Mouse (Mus musculus) limb, embryonic 14.5 days (tissue): ENCODE measurements around the gene Fam184a. TPM values are rescaled to one million over a fixed set of nuclear protein-coding genes. Genes with fewer than 3 reads are reported as not detected.
A peak's percentile ranks its signal among the peaks of the same experiment; 100 is the strongest.

Source experiments
- ATAC-seq: fragments of 200-750 bp; cut with Nextera tagmentation; 2 replicates; pipeline ENCODE4 v1.8.0; 2017; ENCODE audit warnings: low read depth, moderate number of reproducible peaks, moderate TSS enrichment; ENCODE audit not compliant: low FRiP score
- DNase-seq: peaks from one replicate; pipeline ENCODE4 v3.0.0-alpha.2; 2015; ENCODE audit warnings: low spot score
- H3K27ac ChIP-seq: fragments of 300-500 bp; sonication (generic); replicated peaks from 2 replicates; pipeline ENCODE4 v1.5.1; 2014; ENCODE audit warnings: low read depth, mild to moderate bottlenecking, low read length, moderate library complexity, mixed read lengths
- H3K27me3 ChIP-seq: fragments of 300-500 bp; sonication (generic); 2 replicates; pipeline ENCODE4 v1.6.1; 2014; ENCODE audit warnings: low read length, mixed read lengths; ENCODE audit not compliant: control insufficient read depth, insufficient read depth
- H3K36me3 ChIP-seq: fragments of 300-500 bp; sonication (generic); 2 replicates; pipeline ENCODE4 v1.6.1; 2014; ENCODE audit warnings: mild to moderate bottlenecking, low read length, moderate library complexity, mixed read lengths; ENCODE audit not compliant: control insufficient read depth, insufficient read depth
- H3K4me1 ChIP-seq: fragments of 300-500 bp; sonication (generic); 2 replicates; pipeline ENCODE4 v1.6.1; 2014; ENCODE audit warnings: antibody characterized with exemption, low read length, mixed read lengths; ENCODE audit not compliant: control insufficient read depth, insufficient read depth
- H3K4me2 ChIP-seq: fragments of 300-500 bp; sonication (generic); replicated peaks from 2 replicates; pipeline ENCODE4 v1.6.1; 2014; ENCODE audit warnings: low read depth, mild to moderate bottlenecking, low read length, moderate library complexity; ENCODE audit not compliant: severe bottlenecking
- H3K4me3 ChIP-seq: fragments of 300-500 bp; sonication (generic); replicated peaks from 2 replicates; pipeline ENCODE4 v1.5.1; 2014; ENCODE audit warnings: low read length
- H3K9ac ChIP-seq: fragments of 300-500 bp; sonication (generic); 2 replicates; pipeline ENCODE4 v1.6.1; 2014; ENCODE audit warnings: mild to moderate bottlenecking, low read depth, low read length, moderate library complexity; ENCODE audit not compliant: severe bottlenecking
- H3K9me3 ChIP-seq: fragments of 300-500 bp; sonication (generic); 2 replicates; pipeline ENCODE4 v1.6.1; 2016; ENCODE audit warnings: low read length; ENCODE audit not compliant: control insufficient read depth
- POLR2A ChIP-seq: fragments of 200-500 bp; IDR thresholded peaks from 2 replicates; pipeline ENCODE4 v1.8.0; 2012; ENCODE audit warnings: inconsistent platforms, mild to moderate bottlenecking, moderate library complexity, borderline replicate concordance; ENCODE audit not compliant: insufficient read depth, insufficient read length; ENCODE audit errors: extremely low read depth
- WGBS: fragments of 180-500 bp; shearing (Covaris S2); extraction: QIAGEN DNeasy Blood & Tissue Kit; methylation state at CpG from one replicate; pipeline ENCODE4 v1.1.7; 2014; 5-methylcytosine and 5-hydroxymethylcytosine counted together
- polyA plus RNA-seq, 2 experiments: library from polyadenylated mRNA; depleted of rRNA in 1 of 2; stranded (reverse) in 1 of 2; unstranded in 1 of 2; fragments of >200 nt; fragmentation: Nextera tagmentation in 1 of 2; extraction: Ambion mirVana in 1 of 2; gene quantifications; 2 replicates each; pipeline versions ENCODE4 v1.2.1 to v1.2.3; 2012 to 2014

Gene Fam184a
- polyA plus RNA-seq, 2 experiments = 6.5 to 9.9 TPM

DNA sequence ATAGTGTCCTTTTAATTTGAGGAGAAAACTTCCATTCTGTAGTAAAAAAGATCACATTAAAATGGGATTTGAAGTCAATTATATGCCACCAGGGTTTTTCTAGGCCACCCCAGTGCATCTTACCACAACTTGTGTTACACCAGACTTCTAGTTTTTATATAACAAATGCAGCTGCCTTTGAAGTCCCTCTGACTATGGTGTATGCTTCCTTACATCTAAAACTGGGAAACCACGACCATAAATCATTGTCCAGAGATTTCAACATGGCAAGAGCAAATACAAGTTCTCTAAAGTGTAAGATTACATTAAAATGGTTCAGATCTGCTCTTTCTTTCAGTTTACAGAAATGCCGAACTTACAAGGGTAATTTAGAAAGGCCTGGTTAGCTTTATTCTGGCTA, 142.6 kb downstream of the Fam184a start:
- no peak for DNase-seq
- Histone ChIP-seq H3K9me3 (no peaks in the 10 kb centered on the region), H3K4me3 (no peak overlapping the region), H3K4me2 (no peak overlapping the region), H3K4me1 (no peaks in the 10 kb centered on the region), H3K36me3 (peaks cover 69% of the 10 kb centered on the region), H3K27ac (no peak overlapping the region), H3K9ac (no peak overlapping the region), H3K27me3 (no peaks in the 10 kb centered on the region)
- no peak for ATAC-seq
- WGBS = 66% methylated on average over 2 of the region's 2 CpGs
- TF ChIP-seq POLR2A = no peak

DNA sequence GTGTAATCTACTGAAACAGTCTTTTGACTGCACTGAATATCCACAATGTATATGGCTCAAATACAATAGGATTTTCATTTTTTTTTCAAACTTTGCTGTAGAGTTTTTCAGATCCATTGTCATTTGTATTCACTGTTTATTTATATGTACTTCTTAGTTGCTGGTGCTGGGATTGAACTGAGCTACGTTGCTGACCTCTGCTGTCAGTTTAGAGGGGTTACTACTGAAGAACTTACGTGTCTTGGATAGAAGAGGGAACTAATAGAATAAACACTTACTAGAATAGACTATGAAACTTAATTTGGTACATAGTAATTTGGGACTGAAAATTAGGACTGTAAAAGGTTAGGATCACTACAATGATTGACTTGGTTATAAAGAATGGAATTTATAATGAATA, 145.6 kb downstream of the Fam184a start:
- DNase-seq = no peak
- no peaks in the 10 kb centered on the region for H3K9me3 ChIP-seq
- 68% methylated on average over 2 of the region's 2 CpGs for WGBS
- peaks cover 70% of the 10 kb centered on the region for H3K36me3 ChIP-seq
- no peaks in the 10 kb centered on the region for H3K27me3 ChIP-seq
- H3K4me1 ChIP-seq = no peaks in the 10 kb centered on the region
- H3K4me2 ChIP-seq = no peak overlapping the region
- ATAC-seq = no peak
- no peak for TF ChIP-seq POLR2A
- H3K27ac ChIP-seq = no peak overlapping the region
- no peak overlapping the region for H3K9ac ChIP-seq
- no peak overlapping the region for H3K4me3 ChIP-seq

DNA sequence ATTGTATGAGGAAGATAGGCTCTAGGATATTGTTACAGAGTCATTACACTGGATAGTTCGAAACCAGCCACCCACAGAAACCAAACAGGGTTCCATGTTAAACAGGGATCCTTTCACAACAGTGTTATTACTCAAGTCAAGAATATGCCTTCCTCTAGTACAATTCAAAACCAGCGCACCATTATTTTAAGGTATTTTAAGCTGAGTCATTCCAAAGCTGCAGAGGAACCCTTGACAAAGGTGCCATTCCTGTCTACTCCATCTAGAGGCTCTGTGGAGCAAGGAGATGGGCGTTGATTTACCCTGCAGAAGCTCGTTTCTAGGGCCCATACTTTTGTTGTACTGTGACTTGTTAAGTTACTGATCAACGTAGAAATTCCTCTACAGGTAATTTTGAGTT, 152.1 kb downstream of the Fam184a start:
- Histone ChIP-seq H3K27ac (no peak overlapping the region), H3K36me3 (peaks cover 26% of the 10 kb centered on the region), H3K4me3 (peak overlapping the region; percentile 88), H3K9me3 (no peaks in the 10 kb centered on the region), H3K9ac (no peak overlapping the region), H3K27me3 (no peaks in the 10 kb centered on the region), H3K4me1 (peaks cover 16% of the 10 kb centered on the region; the same call in 1 of the 2 replicates), H3K4me2 (peak overlapping the region; percentile 47)
- peak; percentile 15 for DNase-seq
- ATAC-seq = no peak
- no peak for TF ChIP-seq POLR2A
- 55% methylated on average over 5 of the region's 5 CpGs for WGBS

DNA sequence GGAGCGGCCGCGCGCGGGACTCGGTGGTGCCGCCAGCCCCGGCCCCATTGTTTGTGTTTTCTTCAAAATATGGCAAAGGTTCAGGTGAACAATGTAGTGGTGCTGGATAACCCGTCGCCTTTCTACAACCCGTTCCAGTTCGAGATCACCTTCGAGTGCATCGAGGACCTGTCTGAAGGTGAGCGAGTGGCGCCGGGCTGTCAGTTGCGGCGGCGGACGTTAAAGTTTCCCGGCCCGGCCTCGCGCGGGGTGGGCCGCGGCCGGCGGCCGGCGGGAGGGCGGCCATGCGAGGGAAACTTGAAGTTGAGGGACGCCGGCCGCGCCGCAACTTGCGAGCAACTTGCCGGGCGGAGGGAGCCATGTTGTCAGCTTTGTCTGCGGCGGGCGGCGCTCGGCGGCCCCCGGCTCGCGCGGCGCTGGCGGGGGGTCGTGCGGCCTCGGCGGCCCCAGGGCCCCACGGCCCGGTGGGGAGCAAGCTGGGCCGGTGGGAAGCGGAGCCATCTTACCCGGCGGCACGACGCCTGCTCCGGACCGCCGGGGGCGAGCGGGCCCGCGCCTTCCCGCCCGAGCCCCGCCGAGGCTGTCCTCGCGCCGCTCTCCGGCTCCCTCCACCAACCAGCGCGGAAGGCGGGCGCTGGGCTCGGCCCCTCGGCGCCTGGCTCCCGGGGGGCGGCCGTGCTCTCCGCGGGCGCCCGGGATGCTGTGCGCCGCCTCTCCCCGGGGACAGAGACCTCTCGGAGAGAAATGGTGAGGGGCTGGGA, 153.6 kb downstream of the Fam184a start:
- peak overlapping the region; percentile 96 for H3K9ac ChIP-seq
- DNase-seq (peak; percentile 17), ATAC-seq (peak; percentile 5)
- H3K27ac ChIP-seq = peak overlapping the region; percentile 99
- no peaks in the 10 kb centered on the region for H3K27me3 ChIP-seq
- H3K4me3 ChIP-seq = peak overlapping the region; percentile 88
- peaks cover 11% of the 10 kb centered on the region; the same call in 1 of the 2 replicates for H3K36me3 ChIP-seq
- peaks cover 16% of the 10 kb centered on the region; the same call in 1 of the 2 replicates for H3K4me1 ChIP-seq
- no peaks in the 10 kb centered on the region for H3K9me3 ChIP-seq
- H3K4me2 ChIP-seq = peak overlapping the region; percentile 60
- WGBS = under 1% methylated on average over 67 of the region's 99 CpGs
- 0 out of 2 replicates have a peak, but pooled peaks have one; percentile 14 for TF ChIP-seq POLR2A

DNA sequence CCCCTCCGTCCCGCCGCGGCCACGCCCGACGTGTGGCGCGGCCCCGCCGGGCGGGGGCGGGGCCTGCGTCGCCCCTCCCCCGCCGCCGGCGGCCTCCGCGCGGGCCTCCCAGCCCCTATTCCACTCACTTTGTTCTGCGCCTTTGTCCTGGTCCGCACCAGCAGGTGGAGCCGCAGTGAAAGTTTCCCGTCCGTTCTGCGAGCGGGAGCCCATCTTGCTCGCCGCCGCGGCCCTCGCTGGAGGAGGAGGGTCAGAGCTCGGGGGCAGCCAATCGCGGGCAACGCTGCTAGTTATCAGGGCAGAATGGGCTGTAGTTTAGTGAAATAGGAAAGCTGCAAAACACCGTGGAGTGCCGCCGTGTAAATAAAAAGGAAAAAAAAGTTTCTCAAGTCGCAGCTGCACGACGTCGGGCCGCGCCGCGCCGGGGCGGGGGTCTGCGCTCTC, 154.2 kb downstream of the Fam184a start, which contains the start of gene Asf1a:
Gene Asf1a (plus strand): TSS at position 81 of the 444 bp plus-strand sequence.
- Histone ChIP-seq H3K36me3 (peaks cover 6% of the 10 kb centered on the region; the same call in 1 of the 2 replicates), H3K4me2 (peak within 1 kb of the TSS; percentile 60), H3K9ac (peak within 1 kb of the TSS; percentile 96), H3K4me1 (peaks cover 16% of the 10 kb centered on the region; the same call in 1 of the 2 replicates), H3K27ac (peak within 1 kb of the TSS; percentile 99), H3K4me3 (peak within 1 kb of the TSS; percentile 88), H3K9me3 (no peaks in the 10 kb centered on the region), H3K27me3 (no peaks in the 10 kb centered on the region)
- 2% methylated on average over 42 of the region's 52 CpGs for WGBS
- peak; percentile 95 for DNase-seq
- peak; percentile 96 for ATAC-seq
- peak; percentile 69; the same call in 1 of the 2 replicates for TF ChIP-seq POLR2A
